1 mouse cellular context compared by ENCODE assay signal in genomic region chr2:150257291-150257690, GRCm38 (mm10). TPM values are rescaled to one million over a fixed set of nuclear protein-coding genes. Genes with fewer than 3 reads are reported as not detected.
"Had no signal": no experiment of that assay in that cellular context is flagged by ENCODE, and none has a peak within 500 bp of the region (broad histone marks: within the 10 kb centered on the region; RNA-seq: fewer than 3 reads in every experiment).

Gene Gm14124, plus strand, starts transcription at chr2:150257517.

RNA-seq across cellular contexts. Expression of gene Gm14124, which starts in this region (rescaled TPM):
- total RNA-seq: neutrophil, adult 5-6 weeks had no signal
